Mouse (Mus musculus): Measurements from ENCODE around the gene Spata46. TPM values are rescaled to one million over a fixed set of nuclear protein-coding genes. Genes with fewer than 3 reads are reported as not detected.

Spata46 gene
- polyA plus RNA-seq, 1 experiment from 2014 or later = 1.8 TPM

GRCm38 (mm10) chr1:170303103-170303502, 5.5 kb upstream of the Spata46 start:
- no peak for ATAC-seq (ENCODE audit: low FRiP score, low read depth)
- no peak overlapping the region for H3K9ac ChIP-seq (replicated peaks)
- no peak overlapping the region for H3K27ac ChIP-seq (replicated peaks)
- no peak overlapping the region for H3K4me2 ChIP-seq (replicated peaks)
- 44% methylated on average over 6 of the region's 6 CpGs for WGBS
- H3K27me3 ChIP-seq = 0 out of 2 replicates have a peak, but pooled peaks cover 3% of the 10 kb centered on the region
- H3K9me3 ChIP-seq = no peaks in the 10 kb centered on the region
- H3K36me3 ChIP-seq = no peaks in the 10 kb centered on the region
- H3K4me1 ChIP-seq = no peaks in the 10 kb centered on the region
- no peak overlapping the region for H3K4me3 ChIP-seq

GRCm38 (mm10) chr1:170305002-170305401, 3.6 kb upstream of the Spata46 start:
- Histone ChIP-seq H3K4me3 (no peak overlapping the region), H3K4me2 (replicated peaks) (no peak overlapping the region), H3K27me3 (0 out of 2 replicates have a peak, but pooled peaks cover 3% of the 10 kb centered on the region), H3K36me3 (no peaks in the 10 kb centered on the region), H3K4me1 (no peaks in the 10 kb centered on the region), H3K9me3 (no peaks in the 10 kb centered on the region), H3K27ac (replicated peaks) (no peak overlapping the region), H3K9ac (replicated peaks) (no peak overlapping the region)
- 91% methylated on average over 10 of the region's 10 CpGs for WGBS
- no peak for ATAC-seq (ENCODE audit: low FRiP score, low read depth)

GRCm38 (mm10) chr1:170306232-170306631, 2.4 kb upstream of the Spata46 start, which contains the start of gene Gm7694:
Gm7694 (minus strand) TSS chr1:170306332.
- 98% methylated on average over 4 of the region's 4 CpGs for WGBS
- Histone ChIP-seq H3K27ac (replicated peaks) (no peak within 1 kb of the TSS), H3K4me3 (no peak within 1 kb of the TSS), H3K4me2 (replicated peaks) (no peak within 1 kb of the TSS), H3K27me3 (no peaks in the 10 kb centered on the region), H3K4me1 (no peaks in the 10 kb centered on the region), H3K9me3 (no peaks in the 10 kb centered on the region), H3K36me3 (no peaks in the 10 kb centered on the region), H3K9ac (replicated peaks) (no peak within 1 kb of the TSS)
- ATAC-seq (ENCODE audit: low FRiP score, low read depth) = no peak

GRCm38 (mm10) chr1:170311431-170311830, 2.8 kb downstream of the Spata46 start:
- 77% methylated on average over 6 of the region's 6 CpGs for WGBS
- H3K27me3 ChIP-seq = no peaks in the 10 kb centered on the region; the same call in 1 of the 2 replicates
- no peaks in the 10 kb centered on the region for H3K9me3 ChIP-seq
- no peak overlapping the region for H3K27ac ChIP-seq (replicated peaks)
- ATAC-seq (ENCODE audit: low FRiP score, low read depth) = no peak
- H3K36me3 ChIP-seq = no peaks in the 10 kb centered on the region
- no peak overlapping the region for H3K4me2 ChIP-seq (replicated peaks)
- no peak overlapping the region for H3K4me3 ChIP-seq
- H3K4me1 ChIP-seq = no peaks in the 10 kb centered on the region
- no peak overlapping the region for H3K9ac ChIP-seq (replicated peaks)

- Histone ChIP-seq H3K36me3 (no peaks in the 10 kb centered on the region), H3K9ac (replicated peaks) (no peak overlapping the region), H3K4me1 (no peaks in the 10 kb centered on the region), H3K27me3 (no peaks in the 10 kb centered on the region), H3K9me3 (no peaks in the 10 kb centered on the region), H3K4me3 (no peak overlapping the region), H3K27ac (replicated peaks) (no peak overlapping the region), H3K4me2 (replicated peaks) (no peak overlapping the region)
- ATAC-seq (ENCODE audit: low FRiP score, low read depth) = no peak
- 78% methylated on average over 2 of the region's 2 CpGs for WGBS
Observed at GRCm38 (mm10) chr1:170322046-170322445, 13.4 kb downstream of the Spata46 start.

- no peaks in the 10 kb centered on the region for H3K4me1 ChIP-seq
- H3K27me3 ChIP-seq = no peaks in the 10 kb centered on the region
- H3K9me3 ChIP-seq = no peaks in the 10 kb centered on the region
- no peaks in the 10 kb centered on the region for H3K36me3 ChIP-seq
- no peak for ATAC-seq (ENCODE audit: low FRiP score, low read depth)
- no peak overlapping the region for H3K4me2 ChIP-seq (replicated peaks)
- no peak overlapping the region for H3K9ac ChIP-seq (replicated peaks)
- WGBS = 89% methylated on average over 10 of the region's 10 CpGs
- no peak overlapping the region for H3K4me3 ChIP-seq
- no peak overlapping the region for H3K27ac ChIP-seq (replicated peaks)
Observed at GRCm38 (mm10) chr1:170323001-170323400, 14.4 kb downstream of the Spata46 start.

GRCm38 (mm10) chr1:170324312-170324711, 15.7 kb downstream of the Spata46 start:
- no peak for ATAC-seq (ENCODE audit: low FRiP score, low read depth)
- no peaks in the 10 kb centered on the region for H3K27me3 ChIP-seq
- 90% methylated on average over 1 of the region's 1 CpGs for WGBS

GRCm38 (mm10) chr1:170325277-170325676, 16.7 kb downstream of the Spata46 start:
- Histone ChIP-seq H3K27me3 (no peaks in the 10 kb centered on the region), H3K9me3 (no peaks in the 10 kb centered on the region), H3K4me2 (replicated peaks) (no peak overlapping the region), H3K9ac (replicated peaks) (no peak overlapping the region), H3K4me1 (no peaks in the 10 kb centered on the region), H3K36me3 (no peaks in the 10 kb centered on the region), H3K4me3 (no peak overlapping the region), H3K27ac (replicated peaks) (no peak overlapping the region)
- 92% methylated on average over 4 of the region's 4 CpGs for WGBS
- ATAC-seq (ENCODE audit: low FRiP score, low read depth) = no peak

More at GRCm38 (mm10) chr1:170324312-170324711, 15.7 kb downstream of the Spata46 start:
- H3K27ac ChIP-seq (replicated peaks) = no peak overlapping the region
- H3K4me2 ChIP-seq (replicated peaks) = no peak overlapping the region
- no peaks in the 10 kb centered on the region for H3K36me3 ChIP-seq
- H3K9me3 ChIP-seq = no peaks in the 10 kb centered on the region
- H3K9ac ChIP-seq (replicated peaks) = no peak overlapping the region
- H3K4me1 ChIP-seq = no peaks in the 10 kb centered on the region
- no peak overlapping the region for H3K4me3 ChIP-seq

GRCm38 (mm10) chr1:170331926-170332325, 23.3 kb downstream of the Spata46 start:
- H3K36me3 ChIP-seq = no peaks in the 10 kb centered on the region
- no peak overlapping the region for H3K4me2 ChIP-seq (replicated peaks)
- H3K27me3 ChIP-seq = no peaks in the 10 kb centered on the region
- no peak for ATAC-seq (ENCODE audit: low FRiP score, low read depth)
- WGBS = 67% methylated on average over 6 of the region's 6 CpGs
- H3K4me1 ChIP-seq = no peaks in the 10 kb centered on the region
- H3K4me3 ChIP-seq = no peak overlapping the region
- no peak overlapping the region for H3K9ac ChIP-seq (replicated peaks)
- no peak overlapping the region for H3K27ac ChIP-seq (replicated peaks)
- no peaks in the 10 kb centered on the region for H3K9me3 ChIP-seq

GRCm38 (mm10) chr1:170332775-170333174, 24.2 kb downstream of the Spata46 start:
- WGBS = 75% methylated on average over 4 of the region's 4 CpGs

GRCm38 (mm10) chr1:170339943-170340342, 31.3 kb downstream of the Spata46 start:
- no peak overlapping the region for H3K9ac ChIP-seq (replicated peaks)
- no peak overlapping the region for H3K27ac ChIP-seq (replicated peaks)
- no peaks in the 10 kb centered on the region for H3K36me3 ChIP-seq
- WGBS = 94% methylated on average over 3 of the region's 3 CpGs
- H3K4me3 ChIP-seq = no peak overlapping the region
- no peaks in the 10 kb centered on the region for H3K27me3 ChIP-seq
- H3K9me3 ChIP-seq = no peaks in the 10 kb centered on the region
- no peak overlapping the region for H3K4me2 ChIP-seq (replicated peaks)
- 0 out of 2 replicates have a peak, but pooled peaks cover 8% of the 10 kb centered on the region for H3K4me1 ChIP-seq
- no peak for ATAC-seq (ENCODE audit: low FRiP score, low read depth)

More at GRCm38 (mm10) chr1:170332775-170333174, 24.2 kb downstream of the Spata46 start:
- Histone ChIP-seq H3K4me1 (no peaks in the 10 kb centered on the region), H3K36me3 (no peaks in the 10 kb centered on the region), H3K27me3 (no peaks in the 10 kb centered on the region), H3K27ac (replicated peaks) (no peak overlapping the region), H3K4me3 (no peak overlapping the region), H3K4me2 (replicated peaks) (no peak overlapping the region), H3K9me3 (no peaks in the 10 kb centered on the region), H3K9ac (replicated peaks) (no peak overlapping the region)
- ATAC-seq (ENCODE audit: low FRiP score, low read depth) = no peak

- Histone ChIP-seq H3K27ac (replicated peaks) (no peak overlapping the region), H3K4me2 (replicated peaks) (no peak overlapping the region), H3K4me3 (no peak overlapping the region), H3K9ac (replicated peaks) (no peak overlapping the region), H3K9me3 (no peaks in the 10 kb centered on the region), H3K4me1 (0 out of 2 replicates have a peak, but pooled peaks cover 8% of the 10 kb centered on the region), H3K36me3 (no peaks in the 10 kb centered on the region), H3K27me3 (no peaks in the 10 kb centered on the region)
- 48% methylated on average over 8 of the region's 8 CpGs for WGBS
- no peak; the same call in 1 of the 2 replicates for ATAC-seq (ENCODE audit: low FRiP score, low read depth)
Observed at GRCm38 (mm10) chr1:170343081-170343480, 34.5 kb downstream of the Spata46 start.

- H3K9me3 ChIP-seq = no peaks in the 10 kb centered on the region
- H3K36me3 ChIP-seq = no peaks in the 10 kb centered on the region
- no peaks in the 10 kb centered on the region for H3K27me3 ChIP-seq
- 92% methylated on average over 4 of the region's 4 CpGs for WGBS
- no peak overlapping the region for H3K9ac ChIP-seq (replicated peaks)
- no peak for ATAC-seq (ENCODE audit: low FRiP score, low read depth)
- no peak overlapping the region for H3K4me3 ChIP-seq
- H3K4me1 ChIP-seq = 0 out of 2 replicates have a peak, but pooled peaks cover 8% of the 10 kb centered on the region
- H3K27ac ChIP-seq (replicated peaks) = no peak overlapping the region
- no peak overlapping the region for H3K4me2 ChIP-seq (replicated peaks)
Observed at GRCm38 (mm10) chr1:170343906-170344305, 35.3 kb downstream of the Spata46 start.
